ENCODE assay signal across 10 mouse cellular contexts in genomic region chr1:10880026-10880727, GRCm38 (mm10).
DNase-seq lines count a peak whose midpoint lies in the region; ATAC-seq and TF ChIP-seq lines count a peak whose summit lies in the region.
"Had no signal": no experiment of that assay in that cellular context is flagged by ENCODE, and none has a peak within 500 bp of the region (broad histone marks: within the 10 kb centered on the region; RNA-seq: fewer than 3 reads in every experiment).

No protein-coding gene starts in this region.

- no peak overlapping the region for H3K27ac ChIP-seq in hindbrain, embryonic 15.5 days (replicated peaks)
- H3K27ac ChIP-seq in hindbrain, embryonic 16.5 days (ENCODE audit: low read depth, low read length), result no peak overlapping the region
- H3K27ac ChIP-seq in CH12.LX (ENCODE audit: insufficient read depth, low read depth), result no peak overlapping the region
- no peak overlapping the region for H3K27ac ChIP-seq in cerebellum, adult 2 months (ENCODE audit: insufficient read depth, low read length)
- H3K27ac ChIP-seq: lung, embryonic 15.5 days had no signal

- no peak for TF ChIP-seq CTCF in CH12.LX (conservative IDR thresholded peaks at IDR 0.05 in 1 of 2, IDR thresholded peaks at IDR 0.05 in 1 of 2; ENCODE audit: low read depth in 2 of 2, low read length in 2 of 2)
- TF ChIP-seq CTCF in cerebellum, adult 2 months (IDR thresholded peaks at IDR 0.05; ENCODE audit: borderline replicate concordance, insufficient read depth, low read depth, low read length), result no peak

- TF ChIP-seq EP300 in CH12.LX (IDR thresholded peaks at IDR 0.05; ENCODE audit: low read length), result no peak

- H3K4me1 ChIP-seq in hindbrain, embryonic 15.5 days (replicated peaks), result no peaks in the 10 kb centered on the region
- H3K4me1 ChIP-seq in hindbrain, embryonic 16.5 days (ENCODE audit: control insufficient read depth, insufficient read depth, low read depth, low read length), result no peaks in the 10 kb centered on the region
- H3K4me1 ChIP-seq in CH12.LX (ENCODE audit: control insufficient read depth in 1 of 2, insufficient read depth in 2 of 2), result peaks cover 0 to 14% of the 10 kb centered on the region in 2 experiments; a peak in 2 of 4 replicates
- no peaks in the 10 kb centered on the region for H3K4me1 ChIP-seq in cerebellum, adult 2 months (ENCODE audit: control insufficient read depth, insufficient read depth, low read length)

- peak overlapping the region; percentile 19; the same call in 1 of the 2 replicates for H3K4me2 ChIP-seq in hindbrain, embryonic 15.5 days
- H3K4me2 ChIP-seq in hindbrain, embryonic 16.5 days (ENCODE audit: low read length), result no peak overlapping the region
- H3K4me2 ChIP-seq in CH12.LX (ENCODE audit: insufficient read depth, low read depth, poor library complexity, severe bottlenecking), result no peak overlapping the region
- H3K4me2 ChIP-seq: lung, embryonic 15.5 days had no signal

- H3K79me2 ChIP-seq in CH12.LX (replicated peaks; ENCODE audit: control insufficient read depth, extremely low read depth, insufficient read depth, poor library complexity, severe bottlenecking), result no peaks in the 10 kb centered on the region

- no peak for ATAC-seq in hindbrain, embryonic 15.5 days (ENCODE audit: low FRiP score, low read depth)
- ATAC-seq in hindbrain, embryonic 16.5 days, result no peak
- peak; percentile 96 for ATAC-seq in common myeloid progenitor, adult 5-6 weeks (replicated peaks; ENCODE audit: low read depth, poor library complexity, severe bottlenecking)
- ATAC-seq: Patski had no signal

- no peak overlapping the region for H3K4me3 ChIP-seq in hindbrain, embryonic 15.5 days
- no peak overlapping the region for H3K4me3 ChIP-seq in hindbrain, embryonic 16.5 days (ENCODE audit: low read length)
- H3K4me3 ChIP-seq in CH12.LX (replicated peaks in 1 of 3; ENCODE audit: low read depth in 2 of 3, low read length in 2 of 3, poor library complexity in 1 of 3), result peak overlapping the region in 2 of 3 experiments; percentile 13 to 40
- no peak overlapping the region for H3K4me3 ChIP-seq in cerebellum, adult 2 months (replicated peaks; ENCODE audit: insufficient read depth, low read depth, low read length)
- H3K4me3 ChIP-seq: lung, embryonic 15.5 days had no signal

- dilution Hi-C loops in CH12.LX (cut with MboI; ENCODE audit: extremely low pct_ligation_motif_present, extremely low pct_unique_long_range_greater_than_20kb, low sequenced_read_pairs), result no loop called here

- no peak overlapping the region for H3K9ac ChIP-seq in hindbrain, embryonic 15.5 days
- H3K9ac ChIP-seq in hindbrain, embryonic 16.5 days (ENCODE audit: low read depth, low read length), result no peak overlapping the region
- H3K9ac ChIP-seq in CH12.LX (ENCODE audit: insufficient read depth, low read depth), result no peak overlapping the region
- H3K9ac ChIP-seq: lung, embryonic 15.5 days had no signal

- 70% methylated on average over 12 of the region's 12 CpGs for WGBS in hindbrain, embryonic 15.5 days
- WGBS in hindbrain, embryonic 16.5 days, result 72% methylated on average over 12 of the region's 12 CpGs
- 77% methylated on average over 12 of the region's 12 CpGs for WGBS in cerebellum, adult 2 months

- H3K36me3 ChIP-seq in hindbrain, embryonic 15.5 days, result no peaks in the 10 kb centered on the region
- no peaks in the 10 kb centered on the region for H3K36me3 ChIP-seq in hindbrain, embryonic 16.5 days (ENCODE audit: control insufficient read depth, insufficient read depth, low read length)
- no peaks in the 10 kb centered on the region for H3K36me3 ChIP-seq in CH12.LX (replicated peaks in 1 of 2; ENCODE audit: control insufficient read depth in 1 of 2, insufficient read depth in 1 of 2, low read length in 1 of 2)
- H3K36me3 ChIP-seq: lung, embryonic 15.5 days had no signal

- no peaks in the 10 kb centered on the region for H3K27me3 ChIP-seq in hindbrain, embryonic 15.5 days
- no peaks in the 10 kb centered on the region for H3K27me3 ChIP-seq in hindbrain, embryonic 16.5 days (replicated peaks; ENCODE audit: control insufficient read depth, insufficient read depth, low read length)
- no peaks in the 10 kb centered on the region for H3K27me3 ChIP-seq in CH12.LX (replicated peaks)
- no peaks in the 10 kb centered on the region for H3K27me3 ChIP-seq in cerebellum, adult 2 months (ENCODE audit: control insufficient read depth, insufficient read depth, low read length)
- H3K27me3 ChIP-seq: lung, embryonic 15.5 days; Patski had no signal

- TF ChIP-seq RAD21 in CH12.LX (IDR thresholded peaks at IDR 0.05; ENCODE audit: low read depth, low read length), result no peak; the same call in 1 of the 2 replicates

- no peak for TF ChIP-seq POLR2A in CH12.LX (IDR thresholded peaks at IDR 0.05; ENCODE audit: low read depth, low read length)
- no peak for TF ChIP-seq POLR2A in cerebellum, adult 2 months (IDR thresholded peaks at IDR 0.05; ENCODE audit: borderline replicate concordance, insufficient read depth, low read length)

- in situ Hi-C loops in CH12.LX (cut with MboI; ENCODE audit: low pct_ligation_motif_present, low pct_unique_long_range_greater_than_20kb, low sequenced_read_pairs), result no loop called here

- peak; percentile 75 for DNase-seq in CH12.LX (ENCODE audit: extremely low read depth)
- DNase-seq in kidney, postnatal 10 days, result peak; percentile 20
- no peak for DNase-seq in thymus, postnatal 10 days (ENCODE audit: low spot score in 2 of 2)
- DNase-seq in ovary, adult 18-20 months (ENCODE audit: low spot score), result no peak
- no peak for DNase-seq in cerebellum, adult 2 months

- H3K9me3 ChIP-seq in hindbrain, embryonic 15.5 days, result no peaks in the 10 kb centered on the region
- H3K9me3 ChIP-seq in hindbrain, embryonic 16.5 days (ENCODE audit: control insufficient read depth, low read length), result no peaks in the 10 kb centered on the region
- H3K9me3 ChIP-seq in CH12.LX (replicated peaks; ENCODE audit: low read length), result no peaks in the 10 kb centered on the region
- H3K9me3 ChIP-seq: lung, embryonic 15.5 days had no signal

TF ChIP-seq in CH12.LX, 34 proteins besides CTCF, POLR2A, EP300 and RAD21:
- TF ChIP-seq BHLHE40 (IDR thresholded peaks at IDR 0.05; ENCODE audit: low read depth, low read length), result no peak
- TF ChIP-seq TBP (conservative IDR thresholded peaks at IDR 0.05; ENCODE audit: low read depth, low read length), result 0 out of 2 replicates have a peak, but pooled peaks have one; percentile 27

Comparison
In these comparisons a context has a peak if more than half of its experiments do, and no peak if none do; other contexts are left out.
1. H3K4me3 ChIP-seq: peak in CH12.LX (2 of 3); none in hindbrain, embryonic 15.5 days (single experiment), hindbrain, embryonic 16.5 days (single experiment) and cerebellum, adult 2 months (single experiment).
2. DNase-seq: peak in CH12.LX (single experiment) and kidney, postnatal 10 days (single experiment); none in thymus, postnatal 10 days (0 of 2), ovary, adult 18-20 months (single experiment) and cerebellum, adult 2 months (0 of 2).